Mouse (Mus musculus) limb, embryonic 13.5 days (tissue): ENCODE measurements at regions not wholly inside any gene's neighbourhood (a gene's known extent, or its start where the extent isn't known, plus 50 kb on each side); places are given as distances from the start of the nearest gene placed in this dataset.
A peak's percentile ranks its signal among the peaks of the same experiment; 100 is the strongest.

Experiments
- ATAC-seq: fragments of 200-750 bp; cut with Nextera tagmentation; 2 replicates; pipeline ENCODE4 v1.8.0; 2017; ENCODE audit warnings: low read depth, moderate number of reproducible peaks, moderate TSS enrichment; ENCODE audit not compliant: low FRiP score
- H3K27ac ChIP-seq: fragments of 300-500 bp; sonication (generic); 2 replicates; pipeline ENCODE4 v1.5.1; 2015; ENCODE audit warnings: inconsistent platforms, mild to moderate bottlenecking, moderate library complexity
- H3K27me3 ChIP-seq: fragments of 300-500 bp; sonication (generic); 2 replicates; pipeline ENCODE4 v1.6.1; 2015; ENCODE audit warnings: mild to moderate bottlenecking, inconsistent platforms
- H3K36me3 ChIP-seq: fragments of 300-500 bp; sonication (generic); 2 replicates; pipeline ENCODE4 v1.6.1; 2015; ENCODE audit warnings: inconsistent platforms, mild to moderate bottlenecking, moderate library complexity
- H3K4me1 ChIP-seq: fragments of 300-500 bp; sonication (generic); 2 replicates; pipeline ENCODE4 v1.6.1; 2015; ENCODE audit warnings: inconsistent platforms
- H3K4me2 ChIP-seq: fragments of 300-500 bp; sonication (generic); replicated peaks from 2 replicates; pipeline ENCODE4 v1.6.1; 2015; ENCODE audit warnings: inconsistent platforms, mild to moderate bottlenecking, moderate library complexity
- H3K4me3 ChIP-seq: fragments of 300-500 bp; sonication (generic); 2 replicates; pipeline ENCODE4 v1.5.1; 2015; ENCODE audit warnings: moderate library complexity, mild to moderate bottlenecking, inconsistent platforms
- H3K9ac ChIP-seq: fragments of 300-500 bp; sonication (generic); 2 replicates; pipeline ENCODE4 v1.6.1; 2015; ENCODE audit warnings: mild to moderate bottlenecking, inconsistent platforms
- H3K9me3 ChIP-seq: fragments of 300-500 bp; sonication (generic); 2 replicates; pipeline ENCODE4 v1.6.1; 2016; ENCODE audit warnings: inconsistent platforms
- WGBS: fragments of 180-500 bp; shearing (Covaris S2); methylation state at CpG from one replicate; pipeline ENCODE4 v1.1.7; 2015; 5-methylcytosine and 5-hydroxymethylcytosine counted together

- Histone ChIP-seq H3K27me3 (no peaks in the 10 kb centered on the region), H3K9me3 (no peaks in the 10 kb centered on the region), H3K9ac (no peak overlapping the region), H3K4me3 (no peak overlapping the region), H3K36me3 (no peaks in the 10 kb centered on the region), H3K27ac (no peak overlapping the region), H3K4me2 (no peak overlapping the region), H3K4me1 (no peaks in the 10 kb centered on the region)
- ATAC-seq = no peak
- 86% methylated on average over 6 of the region's 6 CpGs for WGBS
Observed at GRCm38 (mm10) chr10:124945257-124945656, 444.0 kb downstream of the Slc16a7 start.

- H3K4me2 ChIP-seq = no peak overlapping the region
- no peak overlapping the region for H3K9ac ChIP-seq
- WGBS = 57% methylated on average over 12 of the region's 12 CpGs
- H3K9me3 ChIP-seq = no peaks in the 10 kb centered on the region
- H3K27ac ChIP-seq = no peak overlapping the region
- no peaks in the 10 kb centered on the region for H3K36me3 ChIP-seq
- ATAC-seq = no peak
- H3K4me1 ChIP-seq = no peaks in the 10 kb centered on the region
- no peaks in the 10 kb centered on the region for H3K27me3 ChIP-seq
- H3K4me3 ChIP-seq = no peak overlapping the region
Observed at GRCm38 (mm10) chr10:124942214-124942613, 447.1 kb downstream of the Slc16a7 start.

DNA sequence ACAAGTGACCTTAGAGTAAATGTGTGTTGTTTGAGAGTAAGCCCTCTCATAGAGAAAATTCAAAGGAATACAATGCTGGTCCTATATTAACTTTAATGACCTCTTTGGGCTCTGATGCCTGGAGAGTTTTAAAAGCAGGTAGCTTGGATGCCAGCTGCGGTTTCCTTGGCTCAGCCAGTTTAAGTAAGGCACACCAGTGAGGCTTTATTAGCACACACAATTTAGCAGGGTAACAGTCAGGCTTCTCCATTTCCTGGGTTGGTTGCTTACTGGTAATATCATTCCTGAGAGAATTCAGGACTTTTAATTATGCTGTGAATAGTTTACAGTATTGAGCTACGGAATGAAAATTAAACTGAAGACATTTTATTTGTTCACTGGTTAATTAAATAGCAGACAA is 462.0 kb downstream of the Slc16a7 start:
- Histone ChIP-seq H3K36me3 (no peaks in the 10 kb centered on the region), H3K9me3 (0 out of 2 replicates have a peak, but pooled peaks cover 4% of the 10 kb centered on the region), H3K27ac (no peak overlapping the region), H3K9ac (no peak overlapping the region), H3K4me2 (no peak overlapping the region; the same call in 1 of the 2 replicates), H3K4me1 (peaks cover 4% of the 10 kb centered on the region; the same call in 1 of the 2 replicates), H3K4me3 (no peak overlapping the region), H3K27me3 (no peaks in the 10 kb centered on the region)
- peak; percentile 44; the same call in 1 of the 2 replicates for ATAC-seq
- WGBS = 17% methylated on average over 2 of the region's 2 CpGs

DNA sequence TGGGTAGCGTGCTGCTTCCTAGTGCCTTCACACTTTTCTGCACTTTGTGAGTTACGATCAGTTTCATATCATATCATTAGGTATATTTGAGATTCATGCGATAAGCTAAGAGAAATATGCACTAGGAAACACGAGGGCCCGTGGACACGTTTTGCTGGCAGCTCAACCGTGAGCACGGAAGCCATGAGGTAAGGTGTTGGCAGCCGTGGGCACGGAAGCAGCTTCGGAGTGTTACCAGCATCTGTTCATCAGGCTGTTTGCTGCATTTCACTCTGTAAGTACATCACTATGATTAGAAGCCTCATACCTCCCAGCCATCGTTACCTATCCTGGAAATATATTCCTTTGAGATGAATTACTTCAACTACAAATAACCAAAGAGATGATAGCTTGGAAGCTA is 489.2 kb downstream of the Slc16a7 start:
- Histone ChIP-seq H3K27me3 (no peaks in the 10 kb centered on the region), H3K4me1 (no peaks in the 10 kb centered on the region), H3K27ac (no peak overlapping the region), H3K36me3 (no peaks in the 10 kb centered on the region), H3K4me3 (no peak overlapping the region), H3K9ac (no peak overlapping the region), H3K9me3 (no peaks in the 10 kb centered on the region), H3K4me2 (no peak overlapping the region)
- no peak for ATAC-seq
- 91% methylated on average over 12 of the region's 12 CpGs for WGBS

DNA sequence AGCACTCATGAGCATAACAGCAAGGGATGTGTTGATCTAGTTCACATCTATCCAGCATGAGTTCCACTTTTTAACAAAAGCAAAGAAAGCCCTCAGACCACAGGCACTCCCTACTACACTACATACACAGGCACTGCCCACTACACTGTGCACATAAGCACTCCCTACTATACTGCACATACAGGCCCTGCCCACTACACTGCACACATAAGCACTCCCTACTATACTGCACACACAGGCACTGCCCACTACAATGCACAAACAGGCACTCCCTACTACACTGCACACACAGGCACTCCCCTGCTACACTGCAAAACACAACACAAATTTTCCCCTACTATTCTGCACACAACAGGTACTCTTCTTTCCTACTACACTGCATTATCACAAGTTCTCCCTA is 510.7 kb downstream of the Slc16a7 start:
- Histone ChIP-seq H3K27me3 (no peaks in the 10 kb centered on the region), H3K4me2 (no peak overlapping the region), H3K9ac (no peak overlapping the region), H3K4me3 (no peak overlapping the region), H3K27ac (no peak overlapping the region), H3K36me3 (no peaks in the 10 kb centered on the region), H3K9me3 (no peaks in the 10 kb centered on the region), H3K4me1 (no peaks in the 10 kb centered on the region)
- no peak for ATAC-seq

- 95% methylated on average over 2 of the region's 2 CpGs for WGBS
- Histone ChIP-seq H3K36me3 (no peaks in the 10 kb centered on the region), H3K27ac (no peak overlapping the region), H3K27me3 (no peaks in the 10 kb centered on the region), H3K9ac (no peak overlapping the region), H3K9me3 (no peaks in the 10 kb centered on the region), H3K4me3 (no peak overlapping the region), H3K4me2 (no peak overlapping the region), H3K4me1 (no peaks in the 10 kb centered on the region)
- no peak for ATAC-seq
Observed at GRCm38 (mm10) chr10:124877706-124878105, 511.6 kb downstream of the Slc16a7 start.

DNA sequence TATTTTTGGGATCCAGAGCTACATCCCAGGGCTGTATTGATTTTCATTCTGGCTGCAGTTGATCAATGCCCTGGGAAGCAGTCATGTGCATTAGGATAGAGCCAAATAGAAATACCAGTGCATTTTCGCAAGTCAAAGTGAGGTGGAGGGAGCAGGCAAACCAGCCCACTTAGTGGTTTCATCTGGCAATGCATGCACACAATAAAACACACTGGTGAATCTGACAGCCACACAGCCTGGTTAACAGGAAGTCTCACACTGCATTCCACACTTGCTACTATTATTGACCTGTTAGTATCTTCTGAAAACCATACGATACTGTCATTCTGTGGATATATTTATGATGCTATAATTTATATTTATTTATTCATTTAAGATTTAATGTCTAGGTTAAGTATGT is 517.1 kb downstream of the Slc16a7 start:
- 80% methylated on average over 2 of the region's 2 CpGs for WGBS
- no peak overlapping the region for H3K27ac ChIP-seq
- H3K36me3 ChIP-seq = no peaks in the 10 kb centered on the region
- H3K4me1 ChIP-seq = no peaks in the 10 kb centered on the region
- no peak overlapping the region for H3K9ac ChIP-seq
- no peak overlapping the region for H3K4me3 ChIP-seq
- no peak for ATAC-seq
- no peaks in the 10 kb centered on the region for H3K27me3 ChIP-seq
- H3K4me2 ChIP-seq = no peak overlapping the region
- no peaks in the 10 kb centered on the region for H3K9me3 ChIP-seq

- H3K36me3 ChIP-seq = no peaks in the 10 kb centered on the region
- H3K9me3 ChIP-seq = no peaks in the 10 kb centered on the region
- ATAC-seq = no peak
- no peaks in the 10 kb centered on the region for H3K4me1 ChIP-seq
- H3K27ac ChIP-seq = no peak overlapping the region
- WGBS = 72% methylated on average over 8 of the region's 8 CpGs
- H3K9ac ChIP-seq = no peak overlapping the region
- H3K27me3 ChIP-seq = no peaks in the 10 kb centered on the region
- H3K4me3 ChIP-seq = no peak overlapping the region
- H3K4me2 ChIP-seq = no peak overlapping the region
Observed at GRCm38 (mm10) chr10:124842546-124843113, 546.6 kb downstream of the Slc16a7 start.

DNA sequence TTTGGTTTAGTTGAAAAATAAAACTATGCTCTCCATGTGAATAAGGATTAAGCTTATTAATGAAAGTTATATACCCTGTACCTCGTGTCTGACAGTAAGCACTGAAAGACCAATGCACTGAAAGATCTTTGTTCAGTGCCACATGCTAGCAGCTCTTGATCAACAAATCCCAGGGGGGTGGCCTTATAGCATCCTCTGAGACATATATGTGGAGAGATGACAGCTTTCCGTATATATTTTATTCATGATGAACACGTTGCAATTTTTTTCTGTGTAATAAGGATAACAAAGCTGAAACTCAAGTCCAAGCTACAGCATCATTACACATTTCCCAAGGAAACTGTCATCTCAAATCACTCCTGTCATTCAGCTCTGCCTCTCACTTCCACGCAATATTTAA is 555.3 kb downstream of the Slc16a7 start:
- Histone ChIP-seq H3K9ac (no peak overlapping the region), H3K27ac (no peak overlapping the region), H3K4me2 (no peak overlapping the region), H3K27me3 (no peaks in the 10 kb centered on the region), H3K4me1 (no peaks in the 10 kb centered on the region), H3K36me3 (no peaks in the 10 kb centered on the region), H3K4me3 (no peak overlapping the region), H3K9me3 (no peaks in the 10 kb centered on the region)
- 84% methylated on average over 4 of the region's 4 CpGs for WGBS
- ATAC-seq = no peak

GRCm38 (mm10) chr10:124803997-124804614 is 585.2 kb downstream of the Slc16a7 start:
- H3K27me3 ChIP-seq = no peaks in the 10 kb centered on the region

More at GRCm38 (mm10) chr10:124803997-124804614, 585.2 kb downstream of the Slc16a7 start:
- no peak for ATAC-seq
- no peaks in the 10 kb centered on the region for H3K4me1 ChIP-seq
- no peak overlapping the region for H3K9ac ChIP-seq
- no peaks in the 10 kb centered on the region for H3K36me3 ChIP-seq
- no peak overlapping the region for H3K4me3 ChIP-seq
- H3K9me3 ChIP-seq = no peaks in the 10 kb centered on the region
- no peak overlapping the region for H3K4me2 ChIP-seq
- no peak overlapping the region for H3K27ac ChIP-seq
- 49% methylated on average over 3 of the region's 3 CpGs for WGBS
